Mouse (Mus musculus) lung, adult 10 weeks (tissue): Measurements from ENCODE around the gene Mrgprb1. TPM values are rescaled to one million over a fixed set of nuclear protein-coding genes. Genes with fewer than 3 reads are reported as not detected.

Source experiments
- polyA plus RNA-seq: library from polyadenylated mRNA; stranded (reverse); fragments of 350-450 nt; fragmentation: Illumina TruSeq; extraction: RNeasy Lipid Tissue Mini Kit (QIAGEN cat#74804); gene quantifications from one replicate; pipeline ENCODE4 v1.2.3, GENCODE M21; 2014; ENCODE audit warnings: low read depth, low replicate concordance; ENCODE audit not compliant: insufficient read depth

Gene Mrgprb1
- polyA plus RNA-seq: 0.07 TPM

DNA sequence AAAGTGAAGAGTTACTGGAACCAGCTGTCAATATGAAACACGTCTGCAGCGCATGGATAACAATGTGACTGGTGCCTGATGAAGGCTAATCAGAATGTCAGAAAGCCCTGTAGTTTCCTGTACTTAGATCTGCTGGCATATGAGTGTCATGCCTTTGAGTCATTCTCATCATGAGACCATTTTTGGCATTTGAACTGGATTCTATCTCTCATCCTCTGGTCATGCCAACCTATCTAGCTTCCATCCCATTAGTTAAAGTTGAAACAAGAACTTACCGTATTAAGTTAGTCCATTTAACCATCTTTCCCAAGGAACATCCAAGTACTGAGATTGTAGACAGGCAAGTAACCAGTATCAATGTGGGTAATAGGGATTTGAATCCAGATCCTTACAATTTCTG lies at the start of gene Mrgprb1:
Gene Mrgprb1, minus strand, starts transcription at position 101 of the 400 bp plus-strand sequence.

GRCm38 (mm10) chr7:48499221-48499620 lies 43.1 kb upstream of the Mrgprb1 start, which contains the start of gene Mrgprx2:
Gene Mrgprx2 (minus strand): TSS chr7:48499321.

Other genes starting within 250 kb of the Mrgprb1 start
- not detected for gene Mrgprb8, start 67.8 kb downstream of the Mrgprb1 start, polyA plus RNA-seq
- not detected for gene Mrgprx2, start 43.0 kb upstream of the Mrgprb1 start, polyA plus RNA-seq
- gene Mrgprb2, start 101.7 kb upstream of the Mrgprb1 start, polyA plus RNA-seq: not detected
- gene Mrgprb3, start 187.5 kb upstream of the Mrgprb1 start, polyA plus RNA-seq: not detected